Mouse (Mus musculus): ENCODE measurements around the gene Ccnf. TPM values are rescaled to one million over a fixed set of nuclear protein-coding genes. Genes with fewer than 3 reads are reported as not detected.

Gene Ccnf
- polyA plus RNA-seq, 1 experiment from 2014 or later, result 78.9 TPM

- Histone ChIP-seq H3K4me1 (peaks cover 8% of the 10 kb centered on the region), H3K4me3 (no peak overlapping the region), H3K36me3 (peaks cover 19% of the 10 kb centered on the region), H3K27me3 (ENCODE audit: insufficient read depth, poor library complexity, severe bottlenecking) (no peaks in the 10 kb centered on the region), H3K9me3 (no peaks in the 10 kb centered on the region), H3K27ac (peak overlapping the region; percentile 94; the same call in 1 of the 2 replicates)
- DNase-seq (ENCODE audit: low spot score), result no peak
- WGBS, result 94% methylated on average over 2 of the region's 2 CpGs
Observed at GRCm38 (mm10) chr17:24252329-24252728, 1.0 kb upstream of the Ccnf start.

DNA sequence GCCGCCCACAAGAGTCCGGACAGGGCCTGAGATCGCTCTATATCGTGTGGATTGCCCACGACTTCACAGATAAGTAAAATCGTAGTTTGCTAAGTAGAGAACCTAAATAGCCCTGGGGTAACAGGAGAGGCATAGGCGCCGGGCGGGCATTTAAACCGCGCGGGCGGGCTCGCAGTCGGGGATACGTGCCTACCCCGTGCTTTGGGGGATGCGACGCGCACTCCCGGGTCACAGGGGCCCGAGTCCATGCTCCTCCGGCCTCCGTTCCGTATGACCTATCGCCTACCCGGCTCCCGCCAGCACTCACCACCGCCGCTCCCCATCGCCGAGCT lies 330 bp downstream of the Ccnf start:
- DNase-seq (ENCODE audit: low spot score), result no peak
- H3K27ac ChIP-seq, result peak overlapping the region; percentile 94
- no peaks in the 10 kb centered on the region for H3K9me3 ChIP-seq
- peak overlapping the region; percentile 81 for H3K4me3 ChIP-seq
- H3K27me3 ChIP-seq (ENCODE audit: insufficient read depth, poor library complexity, severe bottlenecking), result no peaks in the 10 kb centered on the region
- peaks cover 32% of the 10 kb centered on the region for H3K36me3 ChIP-seq
- H3K4me1 ChIP-seq, result peaks cover 8% of the 10 kb centered on the region
- under 1% methylated on average over 32 of the region's 32 CpGs for WGBS

- Histone ChIP-seq H3K4me1 (peaks cover 8% of the 10 kb centered on the region), H3K9me3 (no peaks in the 10 kb centered on the region; the same call in none of the 2 replicates), H3K27me3 (ENCODE audit: insufficient read depth, poor library complexity, severe bottlenecking) (no peaks in the 10 kb centered on the region), H3K27ac (no peak overlapping the region), H3K4me3 (no peak overlapping the region), H3K36me3 (peaks cover 50% of the 10 kb centered on the region)
- WGBS, result 91% methylated on average over 2 of the region's 2 CpGs
- no peak for DNase-seq (ENCODE audit: low spot score)
Observed at GRCm38 (mm10) chr17:24248641-24249040, 2.6 kb downstream of the Ccnf start.

- DNase-seq (ENCODE audit: low spot score), result no peak
- WGBS, result 92% methylated on average over 8 of the region's 8 CpGs
Observed at GRCm38 (mm10) chr17:24244061-24244460, 7.2 kb downstream of the Ccnf start.

GRCm38 (mm10) chr17:24243311-24243969 lies 7.8 kb downstream of the Ccnf start:
- H3K9me3 ChIP-seq, result no peaks in the 10 kb centered on the region; the same call in none of the 2 replicates
- no peak for DNase-seq (ENCODE audit: low spot score)
- 82% methylated on average over 4 of the region's 4 CpGs for WGBS
- H3K4me1 ChIP-seq, result no peaks in the 10 kb centered on the region
- no peak overlapping the region for H3K27ac ChIP-seq
- peaks cover 93% of the 10 kb centered on the region for H3K36me3 ChIP-seq
- no peaks in the 10 kb centered on the region for H3K27me3 ChIP-seq (ENCODE audit: insufficient read depth, poor library complexity, severe bottlenecking)
- no peak overlapping the region for H3K4me3 ChIP-seq

More at GRCm38 (mm10) chr17:24244061-24244460, 7.2 kb downstream of the Ccnf start:
- H3K4me3 ChIP-seq, result no peak overlapping the region
- H3K27me3 ChIP-seq (ENCODE audit: insufficient read depth, poor library complexity, severe bottlenecking), result no peaks in the 10 kb centered on the region
- no peaks in the 10 kb centered on the region; the same call in none of the 2 replicates for H3K9me3 ChIP-seq
- H3K27ac ChIP-seq, result no peak overlapping the region
- no peaks in the 10 kb centered on the region for H3K4me1 ChIP-seq
- H3K36me3 ChIP-seq, result peaks cover 93% of the 10 kb centered on the region

DNA sequence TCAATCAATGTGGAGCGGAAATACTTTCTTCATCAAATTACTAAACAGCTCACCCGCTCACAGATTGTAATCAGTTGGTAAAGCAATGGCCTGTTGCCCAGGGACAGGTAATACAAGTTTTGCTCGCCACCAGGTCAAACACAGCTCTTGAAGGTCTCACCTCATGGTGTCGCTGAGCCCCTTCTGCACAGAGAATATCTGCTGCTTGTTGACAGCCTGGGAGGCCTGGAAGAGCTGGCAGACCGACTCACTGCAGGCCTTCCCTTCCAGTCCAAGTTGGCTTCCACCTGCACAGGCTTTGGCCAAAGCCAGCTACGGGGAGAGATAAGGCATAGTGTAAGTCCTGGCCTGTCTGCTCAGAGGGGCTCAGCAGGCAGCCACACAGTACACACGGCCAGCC lies 14.4 kb downstream of the Ccnf start:
- 91% methylated on average over 7 of the region's 7 CpGs for WGBS
- H3K36me3 ChIP-seq, result peaks cover 100% of the 10 kb centered on the region
- H3K27me3 ChIP-seq (ENCODE audit: insufficient read depth, poor library complexity, severe bottlenecking), result no peaks in the 10 kb centered on the region
- H3K9me3 ChIP-seq, result no peaks in the 10 kb centered on the region
- no peak for DNase-seq (ENCODE audit: low spot score)
- H3K27ac ChIP-seq, result no peak overlapping the region
- no peak overlapping the region for H3K4me3 ChIP-seq
- no peaks in the 10 kb centered on the region for H3K4me1 ChIP-seq

GRCm38 (mm10) chr17:24236479-24236878 lies 14.8 kb downstream of the Ccnf start:
- no peak for DNase-seq (ENCODE audit: low spot score)
- H3K4me3 ChIP-seq, result no peak overlapping the region
- H3K27me3 ChIP-seq (ENCODE audit: insufficient read depth, poor library complexity, severe bottlenecking), result no peaks in the 10 kb centered on the region
- no peak overlapping the region for H3K27ac ChIP-seq
- peaks cover 100% of the 10 kb centered on the region for H3K36me3 ChIP-seq
- 98% methylated on average over 1 of the region's 1 CpGs for WGBS
- H3K9me3 ChIP-seq, result no peaks in the 10 kb centered on the region
- no peaks in the 10 kb centered on the region for H3K4me1 ChIP-seq

DNA sequence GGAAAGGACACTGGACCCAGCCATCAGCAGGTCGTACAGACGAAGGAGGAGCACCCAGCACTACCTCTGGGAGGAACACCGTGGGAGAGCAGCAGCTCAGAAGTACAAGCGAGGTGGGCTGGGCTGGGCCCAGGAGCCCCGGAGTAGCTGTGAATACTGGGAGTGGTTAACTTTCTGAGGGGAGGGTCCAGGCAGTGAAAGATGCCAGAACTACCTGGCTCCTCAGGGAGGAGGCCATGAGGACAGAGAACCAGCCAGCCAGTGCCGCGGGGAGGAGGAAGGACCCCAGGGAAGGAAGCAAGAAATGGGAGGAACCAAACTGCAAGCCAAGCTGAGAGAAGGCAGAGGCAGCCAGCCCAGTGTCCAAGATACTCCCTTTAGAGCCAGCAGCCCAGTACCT lies 23.3 kb downstream of the Ccnf start:
- peaks cover 99% of the 10 kb centered on the region for H3K36me3 ChIP-seq
- no peak for DNase-seq (ENCODE audit: low spot score)
- no peak overlapping the region for H3K4me3 ChIP-seq
- H3K4me1 ChIP-seq, result 0 out of 2 replicates have a peak, but pooled peaks cover 3% of the 10 kb centered on the region
- H3K27me3 ChIP-seq (ENCODE audit: insufficient read depth, poor library complexity, severe bottlenecking), result no peaks in the 10 kb centered on the region
- no peaks in the 10 kb centered on the region for H3K9me3 ChIP-seq
- WGBS, result 86% methylated on average over 7 of the region's 7 CpGs
- H3K27ac ChIP-seq, result no peak overlapping the region

- Histone ChIP-seq H3K27me3 (ENCODE audit: insufficient read depth, poor library complexity, severe bottlenecking) (no peaks in the 10 kb centered on the region), H3K27ac (0 out of 2 replicates have a peak overlapping the region, but pooled peaks have one; percentile 44), H3K4me3 (no peak overlapping the region), H3K9me3 (no peaks in the 10 kb centered on the region), H3K36me3 (peaks cover 92% of the 10 kb centered on the region), H3K4me1 (0 out of 2 replicates have a peak, but pooled peaks cover 3% of the 10 kb centered on the region)
- no peak for DNase-seq (ENCODE audit: low spot score)
- WGBS, result 90% methylated on average over 8 of the region's 8 CpGs
Observed at GRCm38 (mm10) chr17:24226721-24227120, 24.6 kb downstream of the Ccnf start.

DNA sequence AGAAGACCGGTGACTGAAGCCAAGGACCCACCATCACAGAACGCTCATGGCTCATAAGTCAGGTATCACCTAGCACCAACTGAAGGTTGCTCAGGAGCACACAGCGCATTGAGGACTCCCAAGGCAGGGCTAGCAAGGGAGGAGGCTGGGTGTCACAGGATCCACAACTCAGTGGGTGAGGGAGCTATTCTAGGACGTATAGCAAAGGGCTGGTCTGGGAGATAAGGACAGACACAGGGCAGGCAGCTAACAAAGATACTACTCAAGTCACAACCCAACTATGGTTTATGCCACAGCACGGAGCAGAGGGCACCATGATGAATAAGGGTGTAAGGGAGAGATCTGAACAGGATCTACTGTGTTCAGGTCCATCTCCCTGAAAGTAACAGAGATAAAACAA lies 25.4 kb downstream of the Ccnf start:
- H3K4me3 ChIP-seq, result no peak overlapping the region
- peak overlapping the region; percentile 23; the same call in 1 of the 2 replicates for H3K27ac ChIP-seq
- WGBS, result 74% methylated on average over 5 of the region's 5 CpGs
- H3K36me3 ChIP-seq, result peaks cover 83% of the 10 kb centered on the region
- peak; percentile 88 for DNase-seq (ENCODE audit: low spot score)
- H3K27me3 ChIP-seq (ENCODE audit: insufficient read depth, poor library complexity, severe bottlenecking), result no peaks in the 10 kb centered on the region
- H3K4me1 ChIP-seq, result peaks cover 7% of the 10 kb centered on the region
- H3K9me3 ChIP-seq, result no peaks in the 10 kb centered on the region

GRCm38 (mm10) chr17:24224741-24225140 lies 26.5 kb downstream of the Ccnf start:
- no peak for DNase-seq (ENCODE audit: low spot score)
- peaks cover 72% of the 10 kb centered on the region for H3K36me3 ChIP-seq
- peaks cover 12% of the 10 kb centered on the region for H3K4me1 ChIP-seq
- H3K27ac ChIP-seq, result peak overlapping the region; percentile 23; the same call in 1 of the 2 replicates
- H3K9me3 ChIP-seq, result no peaks in the 10 kb centered on the region
- 88% methylated on average over 10 of the region's 10 CpGs for WGBS
- no peaks in the 10 kb centered on the region for H3K27me3 ChIP-seq (ENCODE audit: insufficient read depth, poor library complexity, severe bottlenecking)
- H3K4me3 ChIP-seq, result no peak overlapping the region

DNA sequence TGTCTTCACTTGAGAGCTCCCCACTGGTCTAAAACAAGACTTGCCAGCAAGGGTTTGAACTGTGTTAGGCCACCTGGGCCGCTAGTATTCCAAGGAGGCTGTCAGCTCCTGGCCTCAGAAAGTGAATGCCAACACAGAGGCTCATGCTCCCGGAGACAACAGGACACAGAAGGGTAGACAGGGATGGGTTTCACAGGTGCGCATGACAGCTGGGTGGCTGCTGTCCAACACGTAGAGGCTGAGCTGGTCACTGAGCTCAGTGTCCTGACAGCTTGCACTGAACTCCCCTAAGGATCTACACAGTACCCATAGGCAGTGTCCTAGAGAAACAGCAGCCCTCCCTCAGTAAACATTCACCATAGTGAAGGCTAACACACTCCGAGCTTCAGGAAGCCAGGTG lies 27.8 kb downstream of the Ccnf start:
- Histone ChIP-seq H3K36me3 (peaks cover 63% of the 10 kb centered on the region), H3K9me3 (no peaks in the 10 kb centered on the region), H3K27me3 (ENCODE audit: insufficient read depth, poor library complexity, severe bottlenecking) (no peaks in the 10 kb centered on the region), H3K4me1 (peaks cover 17% of the 10 kb centered on the region), H3K27ac (0 out of 2 replicates have a peak overlapping the region, but pooled peaks have one; percentile 36), H3K4me3 (no peak overlapping the region)
- DNase-seq (ENCODE audit: low spot score), result no peak
- WGBS, result 90% methylated on average over 5 of the region's 5 CpGs

DNA sequence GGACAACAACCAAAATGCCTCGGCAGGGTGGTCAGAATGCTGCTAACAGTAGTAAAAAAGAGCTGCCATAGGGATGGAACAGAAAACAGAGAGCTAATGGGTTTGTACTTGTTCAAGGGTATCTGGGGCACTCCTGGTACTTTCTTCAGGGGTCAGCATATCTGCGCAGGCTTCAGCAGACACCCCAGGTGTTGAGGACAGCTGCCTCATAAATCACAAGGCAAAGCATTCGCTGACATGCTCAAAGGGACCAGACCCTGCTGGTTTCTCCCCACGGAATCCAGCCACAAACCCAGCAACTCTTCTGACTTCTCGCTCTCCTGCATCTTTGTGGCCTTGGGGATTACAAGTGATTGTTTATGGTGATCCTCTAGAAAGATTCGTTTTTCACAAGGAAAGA lies 28.6 kb downstream of the Ccnf start:
- WGBS, result 72% methylated on average over 6 of the region's 6 CpGs
- H3K27ac ChIP-seq, result no peak overlapping the region
- peaks cover 61% of the 10 kb centered on the region for H3K36me3 ChIP-seq
- H3K4me3 ChIP-seq, result no peak overlapping the region
- H3K9me3 ChIP-seq, result no peaks in the 10 kb centered on the region
- no peaks in the 10 kb centered on the region for H3K27me3 ChIP-seq (ENCODE audit: insufficient read depth, poor library complexity, severe bottlenecking)
- peaks cover 17% of the 10 kb centered on the region for H3K4me1 ChIP-seq
- no peak for DNase-seq (ENCODE audit: low spot score)

All from heart, embryonic 10.5 days (tissue).